Comparison of ENCODE assay signal across 9 mouse cellular contexts in genomic region chr2:68435494-68436255, GRCm38 (mm10). TPM values are rescaled to one million over a fixed set of nuclear protein-coding genes. Genes with fewer than 3 reads are reported as not detected.
DNase-seq lines count a peak whose midpoint lies in the region; ATAC-seq and TF ChIP-seq lines count a peak whose summit lies in the region.
"Had no signal": no experiment of that assay in that cellular context is flagged by ENCODE, and none has a peak within 500 bp of the region (broad histone marks: within the 10 kb centered on the region; RNA-seq: fewer than 3 reads in every experiment).

No protein-coding gene starts in this region.

- H3K27me3 ChIP-seq in kidney, postnatal 0 days (ENCODE audit: insufficient read depth, low read length) = no peaks in the 10 kb centered on the region
- H3K27me3 ChIP-seq in heart, embryonic 16.5 days (ENCODE audit: control insufficient read depth, insufficient read depth, low read length) = no peaks in the 10 kb centered on the region
- H3K27me3 ChIP-seq in thymus, adult 2 months (ENCODE audit: control insufficient read depth, insufficient read depth, low read length) = no peaks in the 10 kb centered on the region
- H3K27me3 ChIP-seq: Patski had no signal

- peak overlapping the region; percentile 34 for H3K4me2 ChIP-seq in kidney, postnatal 0 days (ENCODE audit: low read length)
- H3K4me2 ChIP-seq in heart, embryonic 16.5 days (ENCODE audit: low read depth, low read length) = peak overlapping the region; percentile 60

- WGBS in kidney, postnatal 0 days = 18% methylated on average over 15 of the region's 15 CpGs
- 10% methylated on average over 15 of the region's 15 CpGs for WGBS in heart, embryonic 16.5 days
- 7% methylated on average over 15 of the region's 15 CpGs for WGBS in thymus, adult 2 months

- no peak for TF ChIP-seq POLR2A in thymus, adult 2 months (IDR thresholded peaks at IDR 0.05; ENCODE audit: control insufficient read depth, extremely low read depth, insufficient read depth, low read length, poor library complexity)

- no peaks in the 10 kb centered on the region for H3K9me3 ChIP-seq in kidney, postnatal 0 days (replicated peaks; ENCODE audit: low read length)
- no peaks in the 10 kb centered on the region for H3K9me3 ChIP-seq in heart, embryonic 16.5 days (replicated peaks; ENCODE audit: control insufficient read depth, low read length)

- H3K4me1 ChIP-seq in kidney, postnatal 0 days (replicated peaks; ENCODE audit: insufficient read depth, low read length) = peaks cover 17% of the 10 kb centered on the region
- peaks cover 67% of the 10 kb centered on the region for H3K4me1 ChIP-seq in heart, embryonic 16.5 days (ENCODE audit: control insufficient read depth, insufficient read depth, low read length)
- H3K4me1 ChIP-seq in thymus, adult 2 months (replicated peaks; ENCODE audit: control insufficient read depth, insufficient read depth, low read length) = peaks cover 21% of the 10 kb centered on the region

- no peak overlapping the region for H3K9ac ChIP-seq in kidney, postnatal 0 days (ENCODE audit: low read depth, low read length)
- H3K9ac ChIP-seq in heart, embryonic 16.5 days (ENCODE audit: low read length) = peak overlapping the region; percentile 63

- no peak overlapping the region for H3K27ac ChIP-seq in kidney, postnatal 0 days
- H3K27ac ChIP-seq in heart, embryonic 16.5 days (ENCODE audit: low read length) = peak overlapping the region; percentile 75
- H3K27ac ChIP-seq in thymus, adult 2 months (ENCODE audit: control insufficient read depth, insufficient read depth, low read length) = peak overlapping the region; percentile 17

- DNase-seq in kidney, postnatal 0 days (ENCODE audit: low spot score) = no peak
- no peak for DNase-seq in kidney, postnatal 10 days
- peak; percentile 12 for DNase-seq in lung, postnatal 14 days
- DNase-seq in thymus, adult 2 months = peak; percentile 64
- no peak for DNase-seq in layer of hippocampus, postnatal 25 days (ENCODE audit: extremely low spot score in 1 of 2, low spot score in 1 of 2)
- DNase-seq in c-Kit-positive CD71-positive TER-119-positive erythroid progenitor cells, embryonic 14.5 days (ENCODE audit: low spot score) = no peak
- no peak for DNase-seq in spleen, postnatal 4 days (ENCODE audit: low spot score in 2 of 2)

- peaks cover 3% of the 10 kb centered on the region; the same call in 1 of the 2 replicates for H3K36me3 ChIP-seq in kidney, postnatal 0 days (ENCODE audit: insufficient read depth, low read length)
- no peaks in the 10 kb centered on the region for H3K36me3 ChIP-seq in heart, embryonic 16.5 days (ENCODE audit: control insufficient read depth, insufficient read depth)
- H3K36me3 ChIP-seq in thymus, adult 2 months (ENCODE audit: control insufficient read depth, insufficient read depth, low read length) = no peaks in the 10 kb centered on the region

- ATAC-seq in kidney, postnatal 0 days (replicated peaks; ENCODE audit: low FRiP score, low read depth) = peak; percentile 49; the same call in 1 of the 2 replicates
- peak; percentile 26 for ATAC-seq in heart, embryonic 16.5 days (replicated peaks; ENCODE audit: extremely low read depth, insufficient read depth, low FRiP score)
- ATAC-seq: Patski had no signal

- H3K4me3 ChIP-seq in kidney, postnatal 0 days (replicated peaks; ENCODE audit: low read depth, low read length) = no peak overlapping the region
- peak overlapping the region; percentile 23 for H3K4me3 ChIP-seq in heart, embryonic 16.5 days (ENCODE audit: low read length)
- H3K4me3 ChIP-seq in thymus, adult 2 months (ENCODE audit: control insufficient read depth, insufficient read depth, low read length) = peak overlapping the region; percentile 2; the same call in 1 of the 2 replicates

- no peak for TF ChIP-seq CTCF in kidney, postnatal 0 days (IDR thresholded peaks at IDR 0.05; ENCODE audit: low read depth)
- no peak for TF ChIP-seq CTCF in thymus, adult 2 months (IDR thresholded peaks at IDR 0.05; ENCODE audit: borderline replicate concordance, control insufficient read depth, extremely low read depth, insufficient read depth, low read length, poor library complexity)

RNA-seq across cellular contexts. Expression of gene Stk39, which starts 36.4 kb away (rescaled TPM):
- 26.7 and 29.0 TPM in 2 replicates for polyA plus RNA-seq in kidney, postnatal 0 days (2015; fragmentation: Nextera tagmentation; extraction: Ambion mirVana)
- 61.8 and 66.0 TPM in 2 replicates for polyA plus RNA-seq in heart, embryonic 16.5 days (2015; fragmentation: Nextera tagmentation; extraction: Ambion mirVana)
- polyA plus RNA-seq in thymus, adult 2 months (2012; rRNA removed) = 3.5 and 5.5 TPM in 2 replicates
- total RNA-seq in layer of hippocampus, postnatal 25 days (2021) = 10 to 100 TPM; 57.8 to 62.4 TPM

Comparison
In these comparisons a context has a peak if more than half of its experiments do, and no peak if none do; other contexts are left out.
1. DNase-seq: peak in lung, postnatal 14 days (single experiment) and thymus, adult 2 months (single experiment); none in kidney, postnatal 0 days (single experiment), kidney, postnatal 10 days (single experiment), layer of hippocampus, postnatal 25 days (0 of 2), c-Kit-positive CD71-positive TER-119-positive erythroid progenitor cells, embryonic 14.5 days (single experiment) and spleen, postnatal 4 days (0 of 2).